Mouse (Mus musculus) T-cell, adult 2 months (primary cell): ENCODE data around the gene Lamtor2.
A peak's percentile ranks its signal among the peaks of the same experiment; 100 is the strongest.

Source experiments
- DNase-seq: peaks from one replicate; pipeline ENCODE4 v3.0.0; 2022; ENCODE audit warnings: low spot score

The Lamtor2 gene

DNA sequence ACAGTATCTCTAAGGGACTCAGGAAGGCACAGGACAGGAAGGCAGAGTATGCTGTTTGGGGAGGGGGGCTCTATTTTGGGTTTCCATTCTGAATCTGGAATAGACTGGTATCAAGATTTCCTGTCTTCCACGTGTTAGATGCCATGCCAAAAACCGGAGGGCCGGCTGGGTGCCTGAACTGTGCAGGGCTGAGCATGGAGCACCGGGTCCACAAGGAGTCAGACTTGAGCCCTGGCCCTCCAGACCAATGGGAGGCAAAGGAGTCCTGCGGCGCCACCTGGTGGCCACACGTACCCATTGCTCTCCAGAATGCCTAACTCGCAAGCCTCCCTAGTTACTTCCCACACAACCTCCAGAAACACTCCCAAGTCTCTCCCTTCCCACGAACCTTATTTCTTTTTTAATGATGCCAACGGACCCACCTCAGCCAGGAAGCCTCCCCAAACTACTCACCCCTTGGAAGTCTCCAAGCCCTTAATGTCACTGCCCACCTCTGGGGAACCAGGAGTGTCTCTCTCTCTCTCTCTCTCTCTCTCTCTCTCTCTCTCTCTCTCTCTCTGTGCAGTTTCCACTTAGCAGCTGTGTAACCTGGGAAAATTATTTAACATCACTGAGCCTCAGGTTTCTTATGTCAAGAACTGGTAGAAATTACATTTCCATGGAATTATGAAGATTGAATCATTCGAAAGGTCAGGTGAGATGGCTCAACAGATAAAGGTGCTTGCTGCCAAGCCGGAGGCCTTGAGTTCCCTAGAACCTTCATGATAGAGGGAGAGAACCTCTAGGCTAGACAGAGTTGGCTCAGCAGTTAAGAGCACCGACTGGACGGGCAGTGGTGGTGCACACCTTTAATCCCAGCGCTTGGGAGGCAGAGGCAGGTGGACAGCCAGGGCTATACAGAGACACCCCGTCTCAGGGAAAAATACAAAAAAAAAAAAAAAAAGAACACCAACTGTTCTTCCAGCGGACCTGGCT is 26.4 kb downstream of the Lamtor2 start:
- DNase-seq = peak; percentile 78

DNA sequence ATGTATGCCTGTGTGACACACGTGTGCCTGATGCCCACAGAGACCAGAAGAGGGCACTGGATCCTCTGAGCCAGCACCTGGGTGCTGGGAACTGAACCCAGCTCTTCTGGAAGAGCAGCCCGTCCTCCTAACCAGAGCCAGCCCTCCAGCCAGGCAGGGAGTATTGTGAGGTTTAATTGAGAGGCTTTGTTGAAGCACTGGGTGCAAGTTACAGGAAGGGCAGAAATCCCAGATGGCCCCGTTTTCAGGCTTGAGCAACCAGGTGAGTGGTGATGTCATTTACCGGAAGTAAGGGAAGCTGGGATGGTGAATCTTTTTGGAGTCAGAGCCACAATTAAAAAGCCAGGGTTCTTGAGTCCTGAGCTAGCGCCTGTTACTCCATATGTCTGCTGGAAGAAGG is 27.9 kb downstream of the Lamtor2 start:
- no peak for DNase-seq

DNA sequence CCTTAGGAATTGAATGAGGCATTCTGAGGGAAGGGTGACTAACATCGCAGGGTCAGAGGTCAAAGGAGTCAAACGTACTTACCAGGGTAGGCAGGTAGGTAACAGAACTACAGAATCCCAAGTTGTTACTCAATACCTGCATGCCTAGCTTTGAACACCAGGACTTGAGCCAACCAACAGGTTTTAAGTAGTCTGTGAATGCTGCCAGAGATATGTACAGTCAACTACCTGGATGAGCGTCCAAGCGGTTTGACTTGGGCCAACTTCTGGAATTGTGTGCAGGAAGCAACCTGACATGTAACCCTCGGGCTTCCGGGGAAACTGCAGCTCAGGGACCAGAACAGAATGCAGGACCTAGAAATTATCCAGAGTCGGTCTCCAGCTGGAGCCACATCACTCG is 29.8 kb downstream of the Lamtor2 start:
- no peak for DNase-seq

DNA sequence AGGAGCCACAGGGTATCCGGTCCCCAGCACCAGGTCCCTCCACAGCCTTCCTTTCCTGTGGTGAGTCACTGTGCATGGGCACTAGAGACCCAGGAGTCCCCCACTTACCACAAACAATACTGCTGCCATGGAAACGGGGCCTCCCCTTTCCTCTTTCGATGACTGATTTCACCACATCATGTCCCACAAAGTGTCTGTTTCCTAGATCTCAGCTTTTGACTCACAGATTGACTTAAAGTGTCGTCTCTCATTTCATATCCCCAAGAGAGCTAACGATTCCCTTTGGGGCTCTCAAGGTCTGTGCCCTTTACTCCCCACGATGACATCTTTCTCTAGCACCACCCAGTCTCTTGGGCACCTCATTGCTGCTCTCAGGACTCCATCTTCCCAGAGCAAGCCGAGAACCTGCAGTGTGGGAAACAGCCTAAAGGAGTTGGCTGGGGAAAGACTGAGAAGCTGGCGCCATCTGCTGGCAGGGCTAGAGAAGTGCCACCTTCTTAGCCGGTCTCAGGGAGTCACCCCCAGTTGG is 31.0 kb downstream of the Lamtor2 start:
- peak; percentile 87 for DNase-seq

DNA sequence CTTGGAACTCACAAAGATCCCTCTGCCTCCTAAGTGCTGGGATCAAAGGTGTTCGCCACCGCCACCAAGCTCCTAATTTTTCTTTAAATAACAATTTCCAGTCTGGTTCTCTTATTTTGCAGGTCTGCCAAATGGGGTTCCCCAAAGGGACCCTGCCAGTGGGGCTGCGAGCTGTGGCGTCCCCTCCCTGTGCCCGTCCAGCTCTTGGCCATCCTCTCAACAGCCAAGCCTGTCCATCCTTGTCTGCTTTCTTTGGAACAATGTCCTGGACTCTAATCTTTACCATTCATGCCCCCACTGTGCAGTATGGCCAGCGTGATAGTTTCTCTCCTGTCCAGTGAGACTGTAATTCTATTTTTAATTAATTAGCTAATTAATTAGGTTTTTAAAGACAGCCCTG is 31.7 kb downstream of the Lamtor2 start:
- DNase-seq = no peak

DNA sequence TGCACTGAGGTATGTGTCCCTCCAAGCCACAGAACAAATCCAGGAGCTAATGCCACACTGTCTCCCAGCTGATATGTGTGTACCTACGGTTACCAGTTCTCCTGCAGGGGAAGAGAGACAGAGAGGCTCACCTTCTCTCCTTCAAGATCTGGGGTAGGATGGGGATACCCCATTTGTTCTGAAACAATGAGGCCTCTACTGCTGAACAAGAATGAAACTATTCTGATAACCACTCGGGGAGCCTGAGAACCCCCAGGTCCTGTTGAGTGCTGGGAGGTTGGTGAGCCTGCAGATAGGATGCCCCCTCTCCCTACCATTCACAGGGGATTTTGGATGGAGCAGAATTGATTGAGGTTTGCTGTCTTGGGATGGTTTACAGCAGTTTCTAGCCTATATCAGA is 32.8 kb downstream of the Lamtor2 start:
- DNase-seq = no peak

DNA sequence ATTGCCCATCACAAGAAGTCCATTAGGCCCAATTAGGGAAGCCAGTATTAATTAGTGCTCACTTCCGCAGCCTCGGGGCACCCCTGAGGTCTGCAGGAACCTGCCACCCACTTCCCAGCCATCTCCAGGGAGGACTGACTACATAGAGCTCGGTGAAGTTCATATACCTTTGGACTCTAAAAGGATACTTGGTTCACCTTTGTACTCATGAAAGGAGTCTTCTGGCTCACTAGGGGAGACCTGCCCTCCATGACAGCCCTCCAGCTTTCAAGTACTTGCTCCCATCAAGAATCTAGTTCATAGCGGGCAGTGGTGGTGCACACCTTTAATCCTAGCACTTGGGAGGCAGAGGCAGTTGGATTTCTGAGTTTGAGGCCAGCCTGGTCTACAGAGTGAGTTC is 34.5 kb downstream of the Lamtor2 start:
- DNase-seq = no peak

DNA sequence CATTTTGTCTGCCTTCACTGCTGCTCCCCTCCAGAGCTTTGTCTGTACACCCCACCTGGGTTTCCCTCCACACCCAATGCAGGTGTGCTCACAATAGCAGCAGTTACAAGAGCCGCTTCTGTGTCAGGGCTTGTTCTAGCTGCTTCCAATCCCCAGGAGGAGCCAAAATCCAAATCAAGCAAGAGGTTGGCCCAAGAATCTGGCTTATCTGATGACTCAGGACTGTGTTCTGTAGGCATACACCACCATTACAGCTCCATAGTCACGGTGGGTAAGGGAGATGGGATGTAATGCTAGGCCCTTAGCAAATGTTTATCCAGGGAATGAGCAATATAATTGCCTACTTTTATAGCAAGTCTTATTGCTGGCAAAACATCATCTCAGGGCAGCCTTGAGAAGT is 36.5 kb downstream of the Lamtor2 start:
- no peak for DNase-seq

DNA sequence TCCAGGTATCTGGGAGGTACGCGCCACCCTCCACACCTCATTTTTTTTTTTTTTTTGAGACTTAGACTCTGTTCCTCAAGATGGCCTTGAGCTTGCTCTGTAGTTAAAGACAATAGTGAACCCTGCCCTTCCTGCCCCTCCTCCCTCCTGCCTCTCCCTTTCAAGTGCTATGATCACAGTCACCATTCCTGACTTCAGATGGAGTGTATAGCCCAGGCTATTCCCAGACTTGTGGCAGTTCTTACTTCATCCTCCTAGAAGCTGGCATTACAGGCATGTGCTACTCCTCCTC is 37.8 kb downstream of the Lamtor2 start:
- no peak for DNase-seq

DNA sequence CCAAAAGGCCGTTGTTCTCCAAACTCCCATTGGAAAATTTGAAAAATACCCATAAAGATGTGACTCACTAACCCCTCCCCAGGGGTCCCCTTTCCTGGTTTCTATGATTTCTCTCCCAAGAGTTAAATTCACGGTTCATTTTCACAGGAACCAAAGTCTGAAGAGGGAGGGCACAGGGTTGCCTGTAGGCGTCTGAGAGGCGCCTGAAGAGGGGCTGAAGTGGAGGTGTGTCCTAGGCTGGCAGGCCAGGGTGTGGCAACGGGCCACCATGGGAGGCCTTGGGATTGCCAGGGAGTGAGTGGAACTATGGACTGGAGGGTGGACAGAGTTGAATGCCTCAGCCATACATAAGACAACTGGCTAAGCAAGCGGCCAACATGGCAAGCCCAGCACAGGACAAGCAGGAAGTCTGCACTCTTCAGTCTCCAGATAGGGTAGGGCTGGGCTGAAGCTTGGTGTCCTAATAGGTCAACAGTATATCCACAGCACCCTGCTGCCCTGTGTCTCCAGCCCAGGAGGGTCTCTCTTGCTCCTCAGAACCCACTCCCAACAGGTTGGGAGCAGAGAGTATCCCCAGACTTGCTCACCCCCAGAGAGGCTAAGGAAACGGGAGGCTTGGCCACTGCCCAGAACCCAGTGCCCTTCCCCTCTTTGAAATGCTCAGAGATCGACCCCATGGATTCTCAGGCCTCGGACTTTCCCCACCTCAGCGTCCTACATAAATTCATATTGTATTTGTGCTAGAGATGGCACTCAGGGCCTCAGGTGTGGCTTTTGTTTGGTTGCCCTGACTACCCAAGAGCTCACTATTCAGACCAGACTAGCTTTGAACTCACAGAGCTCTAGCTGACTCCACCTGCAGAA is 38.4 kb downstream of the Lamtor2 start:
- no peak for DNase-seq

DNA sequence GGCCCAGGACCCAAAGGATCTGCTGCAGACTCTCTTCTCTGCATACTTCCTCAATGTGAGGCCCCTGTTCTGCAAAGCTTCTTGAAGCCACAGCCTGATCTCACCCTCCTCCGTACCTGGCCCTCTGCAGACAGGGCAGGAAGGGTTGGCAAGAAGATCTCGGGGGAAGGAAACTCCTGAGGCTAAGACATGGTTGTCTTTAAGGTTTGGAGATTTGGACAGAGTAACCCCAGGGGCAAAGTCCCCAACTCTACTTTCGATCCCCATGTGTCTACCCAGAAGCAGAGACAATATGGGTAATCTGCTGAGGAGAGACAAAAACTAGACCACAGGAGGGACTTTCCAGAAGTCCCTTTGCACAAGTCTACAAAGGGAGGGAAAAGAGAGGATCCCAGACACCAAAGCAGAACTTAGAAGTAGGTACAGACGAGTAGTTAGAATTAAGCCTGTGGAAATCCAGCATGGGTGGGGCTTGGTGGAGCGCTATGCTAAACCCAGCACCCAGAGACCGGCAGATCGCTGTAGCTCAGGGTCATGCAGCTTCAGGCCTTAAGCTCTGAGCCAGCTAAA is 39.2 kb downstream of the Lamtor2 start:
- peak; percentile 47 for DNase-seq

DNA sequence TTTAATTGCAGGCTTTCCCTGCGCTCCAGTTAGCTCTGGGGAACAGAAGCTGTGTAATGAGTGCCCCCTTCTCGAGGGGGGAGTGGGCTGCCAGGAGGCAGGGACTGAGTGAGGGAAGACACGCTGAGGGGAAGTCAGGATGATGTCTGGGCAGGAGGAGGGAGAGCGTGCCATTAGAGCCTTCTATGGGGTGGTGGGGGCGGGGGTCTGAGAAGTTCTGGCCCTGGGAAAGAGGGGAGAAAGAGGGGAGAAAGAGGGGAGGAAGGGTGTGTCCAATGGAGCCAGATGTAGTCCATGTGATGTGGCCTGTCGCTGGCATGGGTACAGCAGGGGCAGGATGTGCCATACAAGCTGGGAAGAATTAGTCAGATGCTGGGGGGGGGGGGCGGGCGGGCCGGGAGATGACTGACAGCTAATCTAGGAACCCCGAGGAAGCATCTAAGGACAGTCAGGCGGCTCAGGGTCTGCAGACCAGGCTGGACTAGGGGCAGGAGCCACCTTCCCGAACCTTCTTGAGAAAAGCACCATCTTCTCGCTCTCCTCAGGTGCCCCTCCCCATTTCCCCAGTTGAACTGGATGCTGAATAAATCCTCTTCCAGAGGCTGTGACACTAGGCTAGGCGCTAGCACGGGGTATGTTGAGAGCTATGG is 39.9 kb downstream of the Lamtor2 start:
- no peak for DNase-seq

DNA sequence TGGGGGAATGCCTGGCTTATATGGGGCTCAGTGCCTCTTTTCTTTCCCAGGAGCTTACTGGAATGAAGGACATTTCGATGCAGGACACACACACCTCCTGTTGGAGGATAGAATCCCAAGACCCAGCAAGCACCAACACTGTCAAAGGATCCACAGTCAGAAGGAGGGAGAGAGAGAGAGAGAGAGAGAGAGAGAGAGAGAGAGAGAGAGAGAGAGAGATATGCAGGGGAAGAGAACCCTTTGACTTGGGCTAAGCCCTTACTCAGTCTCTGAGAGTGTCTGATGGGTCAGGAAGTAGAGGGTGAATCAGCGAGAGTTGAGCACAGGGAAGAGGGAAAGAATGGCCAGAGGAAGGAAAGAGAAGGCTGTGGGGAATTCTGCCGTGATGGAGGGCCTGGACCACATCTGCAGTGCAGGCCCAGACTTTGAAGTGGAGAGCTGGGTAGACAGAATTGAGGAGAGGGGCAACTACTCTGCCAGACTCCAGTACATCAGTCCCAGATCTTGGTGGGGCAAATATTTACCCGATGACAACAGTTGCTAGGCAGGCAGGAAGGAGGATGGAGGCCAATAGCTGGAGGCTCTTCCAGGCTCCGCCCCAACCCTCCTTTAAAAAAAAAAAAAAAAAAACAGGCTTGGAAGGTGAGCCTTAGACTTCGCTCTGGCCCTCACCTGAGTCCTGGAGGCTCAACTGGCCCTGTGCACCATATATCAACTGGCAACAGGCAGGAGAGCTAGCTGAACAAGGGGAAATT is 40.6 kb downstream of the Lamtor2 start:
- peak; percentile 55 for DNase-seq

DNA sequence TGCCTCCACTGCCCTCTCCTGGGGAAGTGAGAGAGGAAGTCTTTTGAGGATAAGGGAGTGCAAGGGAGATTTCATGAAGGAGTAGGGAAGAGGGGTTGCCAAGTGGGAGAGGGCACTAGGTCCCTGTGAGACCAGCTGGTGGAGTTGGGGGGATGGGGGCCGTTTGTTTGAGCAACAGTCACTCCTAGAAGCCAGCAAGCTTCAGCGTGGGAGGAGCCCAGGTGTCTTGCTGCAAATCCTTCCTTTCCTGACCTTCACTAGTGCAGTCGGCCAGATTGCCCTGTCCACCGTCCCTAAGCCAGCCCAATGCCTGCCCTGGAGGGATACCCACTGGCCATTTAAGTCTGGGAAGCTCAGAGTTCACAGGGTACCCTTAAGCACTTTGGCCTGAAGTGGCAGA is 41.3 kb downstream of the Lamtor2 start:
- no peak for DNase-seq

DNA sequence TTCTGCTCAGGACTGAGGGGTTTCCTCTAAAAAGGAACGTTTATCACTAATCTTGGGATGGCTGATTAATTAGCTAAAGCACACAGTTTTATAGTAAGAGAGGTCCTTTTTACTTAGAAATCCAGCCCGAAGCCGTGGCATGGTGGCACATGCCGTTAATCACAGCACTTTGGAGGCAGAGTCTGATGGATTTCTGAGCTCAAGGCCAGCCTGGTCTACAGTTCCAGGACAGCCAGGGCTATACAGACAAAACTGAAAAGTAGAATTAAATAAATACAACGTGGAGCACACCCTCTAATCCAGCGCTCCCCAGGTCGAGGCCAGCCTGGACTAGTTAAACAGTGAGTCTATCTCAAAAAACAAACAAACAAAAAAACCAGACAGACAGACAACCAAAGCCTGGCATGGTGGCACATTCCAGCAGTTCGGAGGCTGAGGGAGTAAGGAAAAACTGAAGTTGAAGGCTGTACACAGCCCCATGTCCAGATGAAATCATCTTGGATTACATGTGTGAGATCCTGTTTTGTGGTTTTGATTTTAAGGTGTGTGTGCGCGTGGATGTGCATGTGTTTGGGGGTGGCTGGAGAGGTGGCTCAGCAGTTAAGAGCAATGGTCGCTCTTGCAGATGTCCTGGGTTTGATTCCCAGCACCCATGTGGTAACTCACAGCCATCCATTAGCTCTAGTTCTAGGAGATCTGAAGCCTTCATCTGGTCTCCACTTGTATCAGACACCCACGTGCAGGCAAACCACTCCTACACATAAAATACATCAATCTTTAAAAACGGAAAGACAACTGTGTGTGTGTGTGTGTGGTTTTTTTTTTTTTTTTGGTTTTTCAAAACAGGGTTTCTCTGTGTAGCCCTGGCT is 42.2 kb downstream of the Lamtor2 start:
- DNase-seq = peak; percentile 49

DNA sequence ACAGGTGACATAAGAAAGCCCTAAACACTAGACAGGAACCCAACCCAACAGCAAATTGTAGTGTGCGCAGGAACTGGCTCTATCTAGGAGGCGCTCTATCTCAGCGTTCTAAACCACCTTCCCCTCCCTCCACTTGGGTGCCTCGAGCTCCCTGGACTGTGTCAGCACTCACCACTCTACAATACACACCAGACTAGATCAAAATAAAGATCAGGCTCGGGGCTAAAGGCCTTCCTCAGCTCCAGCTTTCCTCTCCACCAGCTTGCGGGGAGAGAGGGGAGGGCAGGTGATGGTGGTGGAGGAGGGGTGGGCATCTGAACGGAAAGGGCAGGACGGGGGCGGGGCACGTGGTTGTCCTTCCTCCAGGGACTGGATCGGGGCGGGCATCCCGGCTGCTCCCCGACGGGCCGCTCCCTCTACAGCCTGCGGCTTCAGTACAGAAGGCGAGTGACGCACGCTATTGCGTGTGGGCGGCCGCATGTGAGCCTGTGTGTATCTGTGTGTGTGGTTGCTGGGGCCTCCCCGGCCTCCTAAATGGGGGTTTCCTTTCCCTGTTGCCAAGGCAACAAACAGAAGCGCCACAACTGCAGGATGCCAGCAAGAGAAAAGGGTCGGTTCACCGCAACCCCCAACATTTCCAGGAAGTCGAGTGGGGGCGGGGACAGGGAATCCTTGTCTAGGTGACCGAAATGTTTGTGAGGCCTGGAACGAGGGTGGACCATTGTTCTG is 43.0 kb downstream of the Lamtor2 start, which contains the start of gene Lmna:
Gene Lmna, minus strand, starts transcription at position 265 of the 729 bp plus-strand sequence.
- peak; percentile 100 for DNase-seq

DNA sequence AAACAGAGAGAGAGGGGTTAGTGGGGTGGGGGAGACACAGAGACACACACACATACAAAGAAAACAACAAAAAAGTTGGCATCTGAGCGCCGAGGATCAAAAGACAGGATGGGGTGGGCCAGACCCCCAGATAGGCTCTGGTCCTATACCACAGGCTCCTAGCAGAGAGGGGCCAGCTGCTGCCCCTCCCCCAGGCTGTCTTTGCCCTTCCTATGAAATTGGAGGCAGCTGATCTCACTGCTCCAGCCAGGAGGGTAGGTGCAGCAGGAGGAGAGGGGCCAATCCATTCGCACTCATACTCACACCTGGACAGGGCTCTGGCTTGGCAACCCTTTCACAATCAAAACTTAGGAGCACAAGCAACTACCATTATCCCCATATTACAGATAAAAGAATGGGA is 43.6 kb downstream of the Lamtor2 start:
- no peak for DNase-seq

DNA sequence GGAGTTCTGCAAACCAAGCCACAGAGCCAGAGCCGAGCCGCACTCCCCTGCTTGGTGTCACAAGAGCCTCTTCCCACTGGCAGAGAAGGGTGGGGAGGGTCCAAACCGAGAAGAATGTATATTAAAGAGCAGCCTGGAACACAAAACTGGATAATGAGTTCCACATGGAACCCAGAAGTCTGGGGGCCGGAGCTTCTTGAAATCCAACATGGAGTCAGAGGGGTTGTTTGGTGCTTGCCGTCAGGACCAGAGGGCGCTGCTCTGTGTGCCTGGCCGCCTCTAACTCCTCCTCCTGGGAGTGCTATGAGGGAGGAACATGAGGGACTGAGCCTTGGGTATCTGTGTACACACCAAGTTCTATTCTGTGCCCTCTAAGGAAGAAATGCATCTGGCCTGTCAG is 47.1 kb downstream of the Lamtor2 start:
- DNase-seq = no peak

DNA sequence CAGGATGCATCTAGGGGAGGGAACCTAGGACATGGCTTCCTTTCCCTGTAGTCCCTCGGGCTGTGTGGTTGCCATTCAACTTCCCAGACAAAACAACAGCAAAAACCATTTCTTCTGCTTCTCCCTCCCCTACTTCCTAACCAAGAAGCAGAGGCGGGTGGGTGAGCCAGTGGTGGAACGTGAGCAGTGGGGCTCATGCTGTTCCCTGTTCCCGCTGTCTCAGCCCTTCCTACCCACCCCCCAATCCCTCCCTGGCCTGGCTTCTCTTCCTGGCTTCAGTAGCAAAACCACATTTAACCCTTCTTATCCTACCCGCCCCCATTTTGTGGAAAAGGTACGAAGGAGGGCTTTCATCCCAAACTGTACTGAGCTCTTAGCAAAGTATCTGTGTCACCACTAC is 47.8 kb downstream of the Lamtor2 start:
- DNase-seq = no peak
